Mouse (Mus musculus): ENCODE measurements at regions not wholly inside any gene's neighbourhood (a gene's known extent, or its start where the extent isn't known, plus 50 kb on each side); places are given as distances from the start of the nearest gene placed in this dataset.

- TF ChIP-seq CTCF (IDR thresholded peaks at IDR 0.05; ENCODE audit: insufficient read depth, low read depth, low read length) = no peak
- no peak for TF ChIP-seq POLR2A (IDR thresholded peaks at IDR 0.05; ENCODE audit: insufficient read depth, low read depth, low read length)
Measured at GRCm38 (mm10) chr11:63573271-63573670, 348.8 kb downstream of the Hs3st3b1 start.

All from olfactory bulb, adult 2 months (tissue).